Mouse (Mus musculus): Measurements from ENCODE around the gene Nelfb. TPM values are rescaled to one million over a fixed set of nuclear protein-coding genes. Genes with fewer than 3 reads are reported as not detected.

Gene Nelfb
- polyA plus RNA-seq, 1 experiment from 2014 or later: 93.7 TPM

- H3K27ac ChIP-seq (ENCODE audit: low read depth, low read length): no peak overlapping the region
- ATAC-seq (ENCODE audit: low FRiP score) (no peak), DNase-seq (ENCODE audit: low spot score) (no peak)
- no peak overlapping the region for H3K4me2 ChIP-seq (replicated peaks; ENCODE audit: low read depth, low read length)
- no peaks in the 10 kb centered on the region; the same call in 1 of the 2 replicates for H3K27me3 ChIP-seq (ENCODE audit: control insufficient read depth, insufficient read depth, low read length)
- H3K9me3 ChIP-seq (ENCODE audit: control insufficient read depth, low read length): no peaks in the 10 kb centered on the region
- H3K9ac ChIP-seq (ENCODE audit: low read depth, low read length): no peak overlapping the region
- WGBS: 73% methylated on average over 8 of the region's 8 CpGs
- H3K4me1 ChIP-seq (replicated peaks; ENCODE audit: control insufficient read depth, insufficient read depth, low read length): peaks cover 40% of the 10 kb centered on the region
- no peaks in the 10 kb centered on the region for H3K36me3 ChIP-seq (ENCODE audit: control insufficient read depth, insufficient read depth, low read length)
- H3K4me3 ChIP-seq (ENCODE audit: low read depth, low read length): no peak overlapping the region
These were observed 38.7 kb downstream of the Nelfb start for GRCm38 (mm10) chr2:25172629-25173028.

- Histone ChIP-seq H3K4me1 (replicated peaks; ENCODE audit: control insufficient read depth, insufficient read depth, low read length) (peaks cover 36% of the 10 kb centered on the region), H3K9me3 (ENCODE audit: control insufficient read depth, low read length) (no peaks in the 10 kb centered on the region), H3K27ac (ENCODE audit: low read depth, low read length) (no peak overlapping the region), H3K4me3 (ENCODE audit: low read depth, low read length) (no peak overlapping the region), H3K9ac (ENCODE audit: low read depth, low read length) (no peak overlapping the region), H3K4me2 (replicated peaks; ENCODE audit: low read depth, low read length) (no peak overlapping the region), H3K27me3 (ENCODE audit: control insufficient read depth, insufficient read depth, low read length) (no peaks in the 10 kb centered on the region; the same call in 1 of the 2 replicates), H3K36me3 (ENCODE audit: control insufficient read depth, insufficient read depth, low read length) (no peaks in the 10 kb centered on the region)
- ATAC-seq (ENCODE audit: low FRiP score): no peak
- WGBS: 54% methylated on average over 1 of the region's 1 CpGs
- DNase-seq (ENCODE audit: low spot score): no peak
These were observed 39.5 kb downstream of the Nelfb start for GRCm38 (mm10) chr2:25171769-25172153.

GRCm38 (mm10) chr2:25171101-25171768, 40.1 kb downstream of the Nelfb start:
- H3K4me1 ChIP-seq (replicated peaks; ENCODE audit: control insufficient read depth, insufficient read depth, low read length): peaks cover 33% of the 10 kb centered on the region
- H3K4me2 ChIP-seq (replicated peaks; ENCODE audit: low read depth, low read length): no peak overlapping the region
- ATAC-seq (ENCODE audit: low FRiP score): no peak
- WGBS: 84% methylated on average over 6 of the region's 6 CpGs
- H3K9ac ChIP-seq (ENCODE audit: low read depth, low read length): no peak overlapping the region
- DNase-seq (ENCODE audit: low spot score): no peak
- H3K4me3 ChIP-seq (ENCODE audit: low read depth, low read length): no peak overlapping the region
- H3K9me3 ChIP-seq (ENCODE audit: control insufficient read depth, low read length): no peaks in the 10 kb centered on the region
- H3K27ac ChIP-seq (ENCODE audit: low read depth, low read length): no peak overlapping the region
- no peaks in the 10 kb centered on the region for H3K36me3 ChIP-seq (ENCODE audit: control insufficient read depth, insufficient read depth, low read length)
- H3K27me3 ChIP-seq (ENCODE audit: control insufficient read depth, insufficient read depth, low read length): no peaks in the 10 kb centered on the region; the same call in 1 of the 2 replicates

- Histone ChIP-seq H3K4me3 (ENCODE audit: low read depth, low read length) (no peak overlapping the region), H3K36me3 (ENCODE audit: control insufficient read depth, insufficient read depth, low read length) (no peaks in the 10 kb centered on the region), H3K27ac (ENCODE audit: low read depth, low read length) (peak overlapping the region; percentile 36; the same call in 1 of the 2 replicates), H3K9ac (ENCODE audit: low read depth, low read length) (no peak overlapping the region), H3K4me1 (replicated peaks; ENCODE audit: control insufficient read depth, insufficient read depth, low read length) (peaks cover 33% of the 10 kb centered on the region), H3K9me3 (ENCODE audit: control insufficient read depth, low read length) (no peaks in the 10 kb centered on the region), H3K27me3 (ENCODE audit: control insufficient read depth, insufficient read depth, low read length) (no peaks in the 10 kb centered on the region; the same call in 1 of the 2 replicates), H3K4me2 (replicated peaks; ENCODE audit: low read depth, low read length) (no peak overlapping the region)
- 75% methylated on average over 10 of the region's 10 CpGs for WGBS
- no peak for DNase-seq (ENCODE audit: low spot score)
- no peak for ATAC-seq (ENCODE audit: low FRiP score)
These were observed 40.8 kb downstream of the Nelfb start for GRCm38 (mm10) chr2:25170326-25171100.

- no peaks in the 10 kb centered on the region for H3K9me3 ChIP-seq (ENCODE audit: control insufficient read depth, low read length)
- no peaks in the 10 kb centered on the region for H3K36me3 ChIP-seq (ENCODE audit: control insufficient read depth, insufficient read depth, low read length)
- no peak overlapping the region for H3K9ac ChIP-seq (ENCODE audit: low read depth, low read length)
- H3K4me2 ChIP-seq (replicated peaks; ENCODE audit: low read depth, low read length): 0 out of 2 replicates have a peak overlapping the region, but pooled peaks have one; percentile 2
- DNase-seq (ENCODE audit: low spot score) (peak; percentile 70), ATAC-seq (ENCODE audit: low FRiP score) (no peak)
- H3K4me3 ChIP-seq (ENCODE audit: low read depth, low read length): 0 out of 2 replicates have a peak overlapping the region, but pooled peaks have one; percentile 8
- peak overlapping the region; percentile 86 for H3K27ac ChIP-seq (ENCODE audit: low read depth, low read length)
- WGBS: 9% methylated on average over 5 of the region's 5 CpGs
- no peaks in the 10 kb centered on the region; the same call in 1 of the 2 replicates for H3K27me3 ChIP-seq (ENCODE audit: control insufficient read depth, insufficient read depth, low read length)
- peaks cover 28% of the 10 kb centered on the region for H3K4me1 ChIP-seq (replicated peaks; ENCODE audit: control insufficient read depth, insufficient read depth, low read length)
These were observed 41.5 kb downstream of the Nelfb start for GRCm38 (mm10) chr2:25169778-25170177.

- H3K27me3 ChIP-seq (ENCODE audit: control insufficient read depth, insufficient read depth, low read length): no peaks in the 10 kb centered on the region
- WGBS: 9% methylated on average over 2 of the region's 2 CpGs
- peaks cover 32% of the 10 kb centered on the region for H3K4me1 ChIP-seq (replicated peaks; ENCODE audit: control insufficient read depth, insufficient read depth, low read length)
- H3K9ac ChIP-seq (ENCODE audit: low read depth, low read length): peak overlapping the region; percentile 63; the same call in 1 of the 2 replicates
- H3K27ac ChIP-seq (ENCODE audit: low read depth, low read length): peak overlapping the region; percentile 86
- DNase-seq (ENCODE audit: low spot score) (no peak), ATAC-seq (ENCODE audit: low FRiP score) (no peak; the same call in 1 of the 2 replicates)
- H3K9me3 ChIP-seq (ENCODE audit: control insufficient read depth, low read length): no peaks in the 10 kb centered on the region
- peak overlapping the region; percentile 28 for H3K4me3 ChIP-seq (ENCODE audit: low read depth, low read length)
- peak overlapping the region; percentile 49 for H3K4me2 ChIP-seq (replicated peaks; ENCODE audit: low read depth, low read length)
- no peaks in the 10 kb centered on the region for H3K36me3 ChIP-seq (ENCODE audit: control insufficient read depth, insufficient read depth, low read length)
These were observed 42.7 kb downstream of the Nelfb start for GRCm38 (mm10) chr2:25168665-25168978.

GRCm38 (mm10) chr2:25167919-25168664, 43.2 kb downstream of the Nelfb start:
- DNase-seq (ENCODE audit: low spot score) (peak; percentile 88), ATAC-seq (ENCODE audit: low FRiP score) (peak; percentile 82)
- H3K4me1 ChIP-seq (replicated peaks; ENCODE audit: control insufficient read depth, insufficient read depth, low read length): peaks cover 37% of the 10 kb centered on the region
- H3K36me3 ChIP-seq (ENCODE audit: control insufficient read depth, insufficient read depth, low read length): no peaks in the 10 kb centered on the region
- peak overlapping the region; percentile 63 for H3K9ac ChIP-seq (ENCODE audit: low read depth, low read length)
- no peaks in the 10 kb centered on the region for H3K9me3 ChIP-seq (ENCODE audit: control insufficient read depth, low read length)
- no peaks in the 10 kb centered on the region for H3K27me3 ChIP-seq (ENCODE audit: control insufficient read depth, insufficient read depth, low read length)
- peak overlapping the region; percentile 49 for H3K4me2 ChIP-seq (replicated peaks; ENCODE audit: low read depth, low read length)
- WGBS: 0% methylated on average over 15 of the region's 41 CpGs
- peak overlapping the region; percentile 28 for H3K4me3 ChIP-seq (ENCODE audit: low read depth, low read length)
- H3K27ac ChIP-seq (ENCODE audit: low read depth, low read length): peak overlapping the region; percentile 86

- WGBS: 19% methylated on average over 4 of the region's 4 CpGs
These were observed 43.8 kb downstream of the Nelfb start for GRCm38 (mm10) chr2:25167481-25167880.

More at GRCm38 (mm10) chr2:25167481-25167880, 43.8 kb downstream of the Nelfb start:
- no peaks in the 10 kb centered on the region for H3K9me3 ChIP-seq (ENCODE audit: control insufficient read depth, low read length)
- H3K4me2 ChIP-seq (replicated peaks; ENCODE audit: low read depth, low read length): peak overlapping the region; percentile 49
- DNase-seq (ENCODE audit: low spot score): no peak
- no peaks in the 10 kb centered on the region for H3K36me3 ChIP-seq (ENCODE audit: control insufficient read depth, insufficient read depth, low read length)
- H3K9ac ChIP-seq (ENCODE audit: low read depth, low read length): peak overlapping the region; percentile 63
- H3K27ac ChIP-seq (ENCODE audit: low read depth, low read length): peak overlapping the region; percentile 86
- H3K27me3 ChIP-seq (ENCODE audit: control insufficient read depth, insufficient read depth, low read length): no peaks in the 10 kb centered on the region
- H3K4me1 ChIP-seq (replicated peaks; ENCODE audit: control insufficient read depth, insufficient read depth, low read length): peaks cover 40% of the 10 kb centered on the region
- peak overlapping the region; percentile 28 for H3K4me3 ChIP-seq (ENCODE audit: low read depth, low read length)
- ATAC-seq (ENCODE audit: low FRiP score): peak; percentile 34
